Mouse (Mus musculus) subcutaneous adipose tissue, adult 2 months (tissue): Measurements from ENCODE around the gene Nek10. TPM values are rescaled to one million over a fixed set of nuclear protein-coding genes. Genes with fewer than 3 reads are reported as not detected.

Experiments
- polyA plus RNA-seq: library from polyadenylated mRNA; depleted of rRNA; stranded (reverse); fragments of >200 nt; gene quantifications from 2 replicates; pipeline ENCODE4 v1.2.3, GENCODE M21; 2012; ENCODE audit warnings: low replicate concordance; rRNA removed

Gene Nek10
- polyA plus RNA-seq: 0.04 and 0.05 TPM in 2 replicates

GRCm38 (mm10) chr14:14803115-14803514 is at the start of gene Nek10:
TSS of gene Nek10 (plus strand) at chr14:14803415.

Other genes starting within 250 kb of the Nek10 start
- gene Slc4a7, start 101.1 kb upstream of the Nek10 start, polyA plus RNA-seq: 6.7 and 12.2 TPM in 2 replicates